Comparison of ENCODE assay signal across 8 mouse cellular contexts in genomic region chr9:118821220-118822185, GRCm38 (mm10).
DNase-seq lines count a peak whose midpoint lies in the region; ATAC-seq and TF ChIP-seq lines count a peak whose summit lies in the region.

No protein-coding gene starts in this region.

- TF ChIP-seq CTCF in brain, embryonic 14.5 days (IDR thresholded peaks at IDR 0.05; ENCODE audit: borderline replicate concordance, extremely low read depth, insufficient read depth, insufficient read length) = no peak
- TF ChIP-seq CTCF in thymus, adult 2 months (IDR thresholded peaks at IDR 0.05; ENCODE audit: borderline replicate concordance, control insufficient read depth, extremely low read depth, insufficient read depth, low read length, poor library complexity) = no peak

- peak overlapping the region; percentile 44; the same call in 1 of the 2 replicates for H3K9ac ChIP-seq in heart, embryonic 11.5 days (ENCODE audit: low read depth, low read length)
- no peak overlapping the region for H3K9ac ChIP-seq in midbrain, embryonic 13.5 days (replicated peaks)

- H3K4me2 ChIP-seq in heart, embryonic 11.5 days = peak overlapping the region; percentile 53
- peak overlapping the region; percentile 45 for H3K4me2 ChIP-seq in midbrain, embryonic 13.5 days (replicated peaks)

- H3K36me3 ChIP-seq in heart, embryonic 11.5 days (ENCODE audit: control insufficient read depth, insufficient read depth, low read length) = 0 out of 2 replicates have a peak, but pooled peaks cover 2% of the 10 kb centered on the region
- no peaks in the 10 kb centered on the region for H3K36me3 ChIP-seq in midbrain, embryonic 13.5 days
- H3K36me3 ChIP-seq in thymus, adult 2 months (ENCODE audit: control insufficient read depth, insufficient read depth, low read length) = no peaks in the 10 kb centered on the region

- no peak overlapping the region for H3K4me3 ChIP-seq in heart, embryonic 11.5 days (ENCODE audit: low read depth, low read length)
- 0 out of 2 replicates have a peak overlapping the region, but pooled peaks have one; percentile 12 for H3K4me3 ChIP-seq in midbrain, embryonic 13.5 days (replicated peaks)
- peak overlapping the region; percentile 48 for H3K4me3 ChIP-seq in thymus, adult 2 months (ENCODE audit: control insufficient read depth, insufficient read depth, low read length)

- WGBS in heart, embryonic 11.5 days (ENCODE audit: insufficient replicate concordance) = 39% methylated on average over 21 of the region's 21 CpGs
- WGBS in midbrain, embryonic 13.5 days = 47% methylated on average over 21 of the region's 21 CpGs
- 32% methylated on average over 21 of the region's 21 CpGs for WGBS in thymus, adult 2 months

- no peak for TF ChIP-seq POLR2A in brain, embryonic 14.5 days (IDR thresholded peaks at IDR 0.05; ENCODE audit: borderline replicate concordance, extremely low read depth, insufficient read depth, insufficient read length, poor library complexity, severe bottlenecking)
- TF ChIP-seq POLR2A in thymus, adult 2 months (IDR thresholded peaks at IDR 0.05; ENCODE audit: control insufficient read depth, extremely low read depth, insufficient read depth, low read length, poor library complexity) = no peak

- no peak overlapping the region for H3K27ac ChIP-seq in heart, embryonic 11.5 days (ENCODE audit: low read depth, low read length)
- no peak overlapping the region for H3K27ac ChIP-seq in midbrain, embryonic 13.5 days
- peak overlapping the region; percentile 24 for H3K27ac ChIP-seq in thymus, adult 2 months (ENCODE audit: control insufficient read depth, insufficient read depth, low read length)

- H3K27me3 ChIP-seq in heart, embryonic 11.5 days (ENCODE audit: control insufficient read depth, insufficient read depth, low read length) = no peaks in the 10 kb centered on the region
- no peaks in the 10 kb centered on the region for H3K27me3 ChIP-seq in midbrain, embryonic 13.5 days
- H3K27me3 ChIP-seq in thymus, adult 2 months (ENCODE audit: control insufficient read depth, insufficient read depth, low read length) = no peaks in the 10 kb centered on the region

- H3K4me1 ChIP-seq in heart, embryonic 11.5 days (ENCODE audit: control insufficient read depth, insufficient read depth, low read length) = peaks cover 12% of the 10 kb centered on the region
- peaks cover 15% of the 10 kb centered on the region for H3K4me1 ChIP-seq in midbrain, embryonic 13.5 days (replicated peaks)
- H3K4me1 ChIP-seq in thymus, adult 2 months (replicated peaks; ENCODE audit: control insufficient read depth, insufficient read depth, low read length) = peaks cover 21% of the 10 kb centered on the region

- H3K9me3 ChIP-seq in heart, embryonic 11.5 days (replicated peaks; ENCODE audit: control insufficient read depth, low read length) = no peaks in the 10 kb centered on the region
- no peaks in the 10 kb centered on the region for H3K9me3 ChIP-seq in midbrain, embryonic 13.5 days

- DNase-seq in adrenal gland, postnatal 14 days = peak; percentile 29
- DNase-seq in adrenal gland, adult 18-20 months (ENCODE audit: low spot score in 2 of 2) = no peak
- peak; percentile 81 for DNase-seq in brain, embryonic 14.5 days (ENCODE audit: low read depth)
- DNase-seq in kidney, postnatal 25 days = peak; percentile 52 to 53
- peak; percentile 87 for DNase-seq in thymus, adult 2 months
- DNase-seq in urinary bladder, postnatal 4 days (ENCODE audit: low spot score in 2 of 2) = no peak

- ATAC-seq in heart, embryonic 11.5 days (replicated peaks; ENCODE audit: insufficient number of reproducible peaks, low FRiP score, low TSS enrichment) = peak; percentile 22; the same call in 1 of the 2 replicates
- peak; percentile 75 for ATAC-seq in midbrain, embryonic 13.5 days

Comparison
In these comparisons a context has a peak if more than half of its experiments do, and no peak if none do; other contexts are left out.
1. DNase-seq: peak in adrenal gland, postnatal 14 days (single experiment), brain, embryonic 14.5 days (single experiment), kidney, postnatal 25 days (2 of 2) and thymus, adult 2 months (single experiment); none in adrenal gland, adult 18-20 months (0 of 2) and urinary bladder, postnatal 4 days (0 of 2).